Mouse (Mus musculus) liver, adult (tissue): Measurements from ENCODE around the gene Gm10118.

Experiments used
- GATA4 ChIP-seq: IDR thresholded peaks from 2 replicates; pipeline ENCODE4 v1.6.1; 2014; ENCODE audit warnings: mild to moderate bottlenecking, low read length; ENCODE audit not compliant: insufficient replicate concordance

Gene Gm10118

DNA sequence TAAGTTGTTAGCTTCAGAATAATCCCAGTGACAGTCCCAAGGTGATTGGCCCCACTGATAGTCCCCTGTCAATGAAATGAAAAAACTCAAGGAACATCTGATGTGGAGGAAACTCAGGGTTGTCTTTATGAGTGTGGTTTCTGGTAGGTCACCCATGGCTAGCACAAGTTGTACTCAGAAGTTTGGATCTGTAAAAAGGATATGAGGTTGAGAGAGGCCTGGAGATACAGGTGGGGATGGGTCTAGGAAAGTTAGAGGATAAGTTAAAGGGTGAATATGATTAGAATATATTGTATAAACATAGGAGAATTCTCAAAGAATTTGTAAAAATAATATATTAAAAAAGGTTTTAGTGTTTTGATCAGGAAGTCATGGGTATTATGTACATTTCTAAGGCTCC, at the start of gene Gm10118:
Gene Gm10118 (minus strand): TSS at position 101 of the 400 bp plus-strand sequence.
- TF ChIP-seq GATA4 = no peak

DNA sequence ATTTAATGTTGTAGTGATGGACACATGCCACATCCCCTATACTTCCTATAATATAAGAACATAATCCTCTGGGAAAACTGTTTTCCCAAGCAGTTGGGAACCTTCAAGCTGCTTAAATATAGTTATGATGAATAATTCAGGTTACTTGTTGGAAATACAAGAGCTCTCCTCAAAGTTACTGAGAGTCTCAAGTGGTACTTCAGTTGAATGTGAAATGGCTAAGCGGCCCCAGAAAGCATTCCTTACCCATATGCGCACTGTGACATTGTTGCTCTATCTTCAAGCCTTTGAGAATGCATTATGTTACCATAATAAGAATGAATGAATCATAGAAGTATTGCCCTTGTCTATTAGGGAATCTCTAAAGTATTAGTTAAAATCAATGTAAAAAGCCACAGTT, 45.1 kb upstream of the Gm10118 start:
- TF ChIP-seq GATA4 = no peak

DNA sequence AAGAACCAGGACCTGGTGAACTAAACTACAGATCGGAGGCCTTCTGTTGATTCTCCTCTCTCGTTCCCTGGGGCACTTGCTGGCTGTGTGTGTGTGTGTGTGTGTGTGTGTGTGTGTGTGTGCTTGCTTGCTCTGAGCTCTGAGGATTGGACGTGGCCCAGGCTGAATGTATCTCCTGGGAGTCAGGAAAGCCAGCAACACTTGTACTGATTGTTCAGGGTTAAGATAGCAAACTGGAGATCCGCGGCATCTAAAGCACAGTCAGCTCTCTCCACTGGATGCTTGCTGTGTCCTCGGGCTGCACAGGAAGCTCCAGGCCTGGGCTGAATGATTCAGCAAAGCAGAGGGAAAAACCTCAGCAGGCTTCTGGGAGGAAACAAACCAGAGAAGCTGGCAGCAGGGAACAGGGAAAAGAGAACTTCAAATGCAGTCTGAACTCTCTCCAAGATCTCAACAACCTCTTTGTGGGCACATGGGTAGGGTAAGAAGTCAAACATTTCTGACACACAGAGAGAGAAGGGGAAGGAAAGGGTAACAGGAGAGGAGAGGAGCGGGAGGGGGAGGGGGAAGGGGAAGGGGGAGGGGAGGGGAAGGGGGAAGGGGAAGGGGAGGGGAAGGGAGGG, 27.2 kb upstream of the Gm10118 start:
- no peak for TF ChIP-seq GATA4

DNA sequence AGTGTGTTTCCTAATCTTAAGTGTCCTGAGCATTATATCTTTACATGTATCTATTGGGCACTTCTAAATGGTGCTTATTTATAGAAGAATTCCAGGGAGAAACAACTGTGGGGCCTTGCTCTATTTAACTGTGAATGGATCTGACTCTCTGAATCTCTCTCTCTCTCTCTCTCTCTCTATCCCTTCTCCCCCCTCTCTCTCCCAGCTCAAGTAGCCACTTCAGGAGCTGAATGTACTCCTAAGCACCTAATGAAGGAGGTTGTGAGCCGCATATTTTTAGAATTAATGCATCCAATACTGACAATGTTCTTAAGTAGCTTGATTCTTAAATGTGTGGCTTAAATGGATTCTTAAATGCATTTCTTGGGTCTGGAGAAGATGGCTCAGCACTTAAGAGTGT, 24.2 kb upstream of the Gm10118 start:
- TF ChIP-seq GATA4 = no peak

DNA sequence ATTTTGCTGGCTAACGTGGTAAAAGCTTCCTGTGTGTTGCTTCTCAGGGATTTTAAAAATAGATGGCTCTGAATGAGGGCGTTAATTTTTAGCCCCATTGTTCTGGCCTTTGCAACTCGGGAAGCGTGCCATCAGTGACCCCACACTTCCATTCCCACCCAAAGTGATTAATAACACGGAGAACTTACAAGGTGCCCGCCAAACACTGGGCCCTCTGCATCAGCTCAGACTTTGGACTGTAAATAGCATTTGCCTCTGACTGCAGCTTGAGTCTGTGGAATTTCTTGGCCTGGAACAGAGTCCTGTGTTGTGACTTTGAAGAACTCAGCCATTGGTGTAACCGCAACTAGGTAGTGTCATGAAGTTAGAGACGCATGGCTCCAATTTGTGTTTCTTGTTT, 23.6 kb upstream of the Gm10118 start:
- TF ChIP-seq GATA4 = no peak

DNA sequence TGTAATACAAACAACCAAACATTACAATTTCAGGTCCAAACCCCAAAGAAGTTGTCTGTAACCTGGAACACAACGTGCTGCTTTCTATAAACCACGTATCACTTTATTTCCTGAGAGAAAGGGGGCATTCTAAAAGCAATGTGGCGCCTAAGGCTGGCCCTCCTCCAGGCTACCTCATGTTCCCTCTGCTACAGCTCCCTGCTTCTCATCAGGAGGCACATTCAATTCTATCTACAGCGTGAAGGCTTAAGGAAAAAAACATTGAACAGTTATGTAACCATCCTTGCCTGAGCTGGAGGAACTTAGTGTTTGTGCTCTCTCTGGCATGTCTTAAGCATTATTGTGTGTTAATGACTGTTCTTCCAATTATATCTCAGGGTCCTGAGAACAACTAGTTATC, 20.0 kb upstream of the Gm10118 start:
- TF ChIP-seq GATA4 = no peak

DNA sequence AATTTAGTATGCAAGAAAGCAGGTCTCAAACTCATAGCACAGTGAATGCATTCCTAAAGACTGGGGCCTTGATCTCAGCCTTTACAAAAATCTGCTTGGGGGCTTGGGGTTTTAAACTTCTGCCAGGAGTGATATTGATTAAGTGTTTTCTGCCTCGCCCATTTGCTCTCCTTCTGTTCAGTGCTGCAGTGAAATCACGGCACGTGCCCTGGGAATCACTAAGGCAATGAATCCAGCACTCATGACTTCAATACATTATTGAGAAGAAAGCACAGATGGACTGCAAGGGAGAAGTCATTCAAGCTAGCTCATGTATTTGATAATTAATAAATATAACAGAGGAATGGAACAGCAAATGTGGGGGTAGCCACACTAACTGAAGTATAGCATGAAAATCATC, 18.3 kb upstream of the Gm10118 start:
- no peak for TF ChIP-seq GATA4

DNA sequence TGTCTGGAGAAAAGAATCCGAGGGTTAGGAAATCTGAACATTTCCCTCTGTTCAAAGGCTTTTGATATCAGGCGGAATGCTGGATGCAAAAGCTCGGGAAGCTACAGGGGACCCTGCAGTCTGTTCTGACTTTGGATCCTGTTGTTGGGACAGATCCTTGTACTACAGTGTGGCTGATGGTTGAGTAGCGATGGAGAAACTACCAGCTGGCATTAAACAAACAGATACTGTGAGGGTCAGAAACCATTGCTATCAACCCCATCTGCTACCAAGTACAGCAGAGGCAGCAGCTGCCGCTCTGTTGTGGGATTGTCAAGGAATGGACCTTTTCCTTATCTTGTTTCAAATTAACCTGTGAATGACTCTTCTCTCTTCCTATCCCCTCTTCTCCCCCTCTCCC, 6.7 kb upstream of the Gm10118 start:
- no peak for TF ChIP-seq GATA4

DNA sequence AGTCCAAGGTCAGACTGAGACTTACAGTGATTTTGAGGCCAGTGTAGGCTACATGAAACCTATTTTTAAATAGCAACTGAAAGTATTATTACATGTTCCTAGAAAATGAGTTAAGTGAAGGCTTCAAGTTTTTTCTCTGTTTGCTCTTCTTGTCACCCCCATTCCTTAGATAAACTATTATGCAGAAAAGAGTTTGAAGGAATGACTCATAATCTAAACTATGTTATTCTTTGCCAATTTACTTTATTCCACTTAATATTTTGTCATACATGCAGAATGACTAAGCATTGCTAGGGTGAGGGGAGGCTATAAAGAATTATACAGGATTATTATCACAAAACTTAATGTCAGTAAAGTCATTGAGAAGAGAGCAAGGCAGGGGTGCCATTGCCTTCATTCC, 18.4 kb downstream of the Gm10118 start:
- TF ChIP-seq GATA4 = no peak

DNA sequence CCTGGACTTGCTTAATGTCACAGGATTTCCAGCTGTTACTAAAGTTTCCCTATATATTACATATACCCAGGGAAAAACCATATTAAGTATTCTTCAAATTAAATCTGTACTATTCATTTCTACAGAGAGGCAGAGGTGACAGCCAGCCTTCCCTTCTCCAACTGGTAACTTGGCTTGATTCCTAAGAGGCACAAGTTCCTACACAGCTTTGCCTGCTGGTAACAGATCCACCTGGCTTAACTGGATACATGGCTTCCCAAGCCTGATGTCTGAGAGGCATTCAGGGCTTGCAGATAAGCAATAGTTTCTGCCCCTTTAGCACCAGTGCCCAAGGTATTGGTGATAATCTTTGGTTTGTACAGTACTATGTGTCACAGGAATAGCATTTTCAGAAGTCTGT, 27.3 kb downstream of the Gm10118 start:
- TF ChIP-seq GATA4 = no peak

DNA sequence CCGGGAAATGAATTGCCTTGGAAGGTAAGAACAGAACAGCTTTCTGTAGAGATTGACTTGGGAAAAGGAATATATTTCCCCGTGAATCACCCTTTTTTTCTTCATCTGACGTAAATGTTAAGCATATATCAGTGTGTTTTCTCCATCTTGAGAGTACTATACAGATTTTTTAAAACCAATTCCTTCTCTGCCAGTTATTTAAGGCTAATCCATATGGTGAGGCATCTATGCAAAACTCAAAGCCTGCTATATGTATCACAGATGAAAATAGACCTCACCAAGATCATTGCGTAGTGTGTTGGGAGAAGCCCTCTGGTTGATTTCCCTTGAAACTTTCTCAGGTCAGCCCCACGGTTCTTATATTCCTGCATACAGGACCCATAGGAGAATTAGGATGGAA, 32.6 kb downstream of the Gm10118 start:
- no peak for TF ChIP-seq GATA4

DNA sequence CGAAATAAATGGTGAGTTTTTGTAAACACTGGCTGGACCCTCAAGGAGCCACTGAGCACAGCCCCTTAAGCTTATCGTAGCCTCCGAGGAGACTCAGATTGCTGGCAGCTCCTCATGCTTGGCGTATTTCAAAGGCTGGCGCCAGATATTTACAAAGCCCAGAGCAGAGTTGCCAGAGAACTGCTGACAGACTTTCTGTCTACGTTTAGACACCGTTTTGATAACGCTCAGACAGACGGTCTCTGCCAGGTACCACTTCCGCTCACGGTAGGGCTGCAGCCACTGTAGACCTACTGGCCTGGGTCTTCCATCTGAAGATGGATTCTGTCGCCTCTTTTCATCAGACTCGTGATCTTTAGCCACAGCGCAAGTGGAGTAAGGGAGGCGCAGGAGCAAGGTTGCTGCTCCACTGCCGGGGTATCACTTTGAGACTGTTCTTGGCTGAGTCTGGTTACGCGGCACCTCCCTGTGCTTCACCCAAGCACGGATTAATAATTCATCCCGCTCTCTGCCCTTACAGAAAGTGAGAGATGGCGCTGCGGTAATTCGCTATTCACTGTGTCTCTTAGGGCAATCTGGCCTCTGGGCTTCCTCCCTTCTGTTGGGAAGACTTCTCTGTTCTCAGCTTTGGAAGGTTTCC, 40.7 kb downstream of the Gm10118 start:
- TF ChIP-seq GATA4 = no peak

DNA sequence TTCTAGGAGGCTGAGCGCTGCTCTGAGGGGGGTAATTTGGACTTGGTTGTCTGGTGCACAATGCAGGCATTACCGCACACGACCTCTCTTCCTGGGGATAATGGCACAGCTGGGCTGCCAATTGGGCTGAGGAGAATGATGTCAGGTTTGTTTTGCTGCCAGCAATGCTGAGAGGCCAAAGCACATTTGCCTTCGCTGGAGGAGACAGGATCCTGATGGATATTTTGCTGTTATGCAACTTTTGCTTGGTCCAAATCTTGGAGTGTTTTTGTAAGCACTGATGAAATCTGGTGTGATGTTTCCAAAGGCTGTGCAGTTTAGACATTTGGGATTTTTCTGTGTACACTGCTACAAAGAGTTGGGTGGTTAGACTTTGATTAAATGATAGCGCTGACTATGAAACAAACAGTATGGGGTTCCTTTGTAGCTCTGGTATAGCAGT, 46.8 kb downstream of the Gm10118 start:
- TF ChIP-seq GATA4 = no peak
